Mouse (Mus musculus): Measurements from ENCODE around the gene Krt87.

Krt87 gene

GRCm38 (mm10) chr15:101418950-101419349 is 19.7 kb downstream of the Krt87 start:
- no peak for DNase-seq (ENCODE audit: low spot score in 2 of 2)

- DNase-seq (ENCODE audit: low spot score in 2 of 2) = no peak
Observed at GRCm38 (mm10) chr15:101414807-101415565, 23.6 kb downstream of the Krt87 start.

- DNase-seq (ENCODE audit: low spot score in 2 of 2) = no peak
Observed at GRCm38 (mm10) chr15:101413916-101414635, 24.5 kb downstream of the Krt87 start.

GRCm38 (mm10) chr15:101412188-101412587 is 26.4 kb downstream of the Krt87 start:
- DNase-seq (ENCODE audit: low spot score in 2 of 2) = no peak

GRCm38 (mm10) chr15:101410775-101411174 is 27.8 kb downstream of the Krt87 start, which contains the start of gene Krt7:
TSS of gene Krt7 (plus strand) at chr15:101411043.
- DNase-seq (ENCODE audit: low spot score in 2 of 2) = no peak

- no peak for DNase-seq (ENCODE audit: low spot score in 2 of 2)
Observed at GRCm38 (mm10) chr15:101398269-101398668, 40.3 kb downstream of the Krt87 start.

- no peak for DNase-seq (ENCODE audit: low spot score in 2 of 2)
Observed at GRCm38 (mm10) chr15:101397683-101398082, 40.9 kb downstream of the Krt87 start.

GRCm38 (mm10) chr15:101396921-101397320 is 41.7 kb downstream of the Krt87 start:
- DNase-seq (ENCODE audit: low spot score in 2 of 2) = no peak

GRCm38 (mm10) chr15:101396466-101396865 is 42.1 kb downstream of the Krt87 start:
- DNase-seq (ENCODE audit: low spot score in 2 of 2) = no peak

- DNase-seq (ENCODE audit: low spot score in 2 of 2) = no peak
Observed at GRCm38 (mm10) chr15:101394908-101395307, 43.7 kb downstream of the Krt87 start.

GRCm38 (mm10) chr15:101392251-101392650 is 46.4 kb downstream of the Krt87 start:
- DNase-seq (ENCODE audit: low spot score in 2 of 2) = no peak

GRCm38 (mm10) chr15:101390203-101390602 is 48.4 kb downstream of the Krt87 start:
- DNase-seq (ENCODE audit: low spot score in 2 of 2) = no peak

- DNase-seq (ENCODE audit: low spot score in 2 of 2) = peak in 1 of 2 experiments; percentile 68
Observed at GRCm38 (mm10) chr15:101388034-101388541, 50.5 kb downstream of the Krt87 start.

- no peak for DNase-seq (ENCODE audit: low spot score in 2 of 2)
Observed at GRCm38 (mm10) chr15:101387176-101387575, 51.4 kb downstream of the Krt87 start.

- no peak for DNase-seq (ENCODE audit: low spot score in 2 of 2)
Observed at GRCm38 (mm10) chr15:101385064-101385463, 53.5 kb downstream of the Krt87 start.

GRCm38 (mm10) chr15:101384610-101385009 is 54.0 kb downstream of the Krt87 start:
- no peak for DNase-seq (ENCODE audit: low spot score in 2 of 2)

- no peak for DNase-seq (ENCODE audit: low spot score in 2 of 2)
Observed at GRCm38 (mm10) chr15:101382811-101383210, 55.8 kb downstream of the Krt87 start.

GRCm38 (mm10) chr15:101381758-101382157 is 56.8 kb downstream of the Krt87 start:
- no peak for DNase-seq (ENCODE audit: low spot score in 2 of 2)
